Mouse (Mus musculus) bone marrow, adult 2 months (tissue): ENCODE results near the gene Nfic.

Experiments
- CTCF ChIP-seq: fragments of 200-500 bp; IDR thresholded peaks from 2 replicates; pipeline ENCODE4 v1.5.1; 2011; ENCODE audit warnings: low read length, control low read depth; ENCODE audit not compliant: control insufficient read depth, insufficient read depth
- POLR2A ChIP-seq: fragments of 200-500 bp; IDR thresholded peaks from 2 replicates; pipeline ENCODE4 v1.6.1; 2011; ENCODE audit warnings: low read depth, mild to moderate bottlenecking, control low read depth, low read length, borderline replicate concordance; ENCODE audit not compliant: control insufficient read depth

- TF ChIP-seq POLR2A, result peak; percentile 64
- TF ChIP-seq CTCF, result peak; percentile 48; the same call in 1 of the 2 replicates
Measured at GRCm38 (mm10) chr10:81433541-81434289, 21.7 kb downstream of the Nfic start.
